In genomic region chr12:31938391-31938997, GRCm38 (mm10) we compare ENCODE assay signal across 24 mouse cellular contexts. TPM values are rescaled to one million over a fixed set of nuclear protein-coding genes. Genes with fewer than 3 reads are reported as not detected.
DNase-seq lines count a peak whose midpoint lies in the region; ATAC-seq and TF ChIP-seq lines count a peak whose summit lies in the region.
"Had no signal": no experiment of that assay in that cellular context is flagged by ENCODE, and none has a peak within 500 bp of the region (broad histone marks: within the 10 kb centered on the region; RNA-seq: fewer than 3 reads in every experiment).

No protein-coding gene starts in this region.

- no peaks in the 10 kb centered on the region for H3K4me1 ChIP-seq in limb, embryonic 14.5 days (ENCODE audit: control insufficient read depth, insufficient read depth, low read length)
- H3K4me1 ChIP-seq in hindbrain, embryonic 12.5 days, result no peaks in the 10 kb centered on the region
- H3K4me1 ChIP-seq: forebrain, embryonic 13.5 days; heart, embryonic 10.5 days; hindbrain, embryonic 15.5 days had no signal

- TF ChIP-seq POLR2A in limb, embryonic 14.5 days (IDR thresholded peaks at IDR 0.05; ENCODE audit: borderline replicate concordance, extremely low read depth, insufficient read depth, insufficient read length), result no peak

- DNase-seq in gastrocnemius, adult 2 months, result no peak
- no peak for DNase-seq in gastrocnemius, adult 18-20 months (ENCODE audit: low spot score)
- DNase-seq in ES-CJ7 (ENCODE audit: low read depth, low spot score), result peak; percentile 58
- DNase-seq in ZHBTc4 (ENCODE audit: low read depth, low spot score), result peak; percentile 62
- DNase-seq in limb, embryonic 14.5 days (ENCODE audit: low spot score), result no peak
- DNase-seq in right cerebral cortex, adult 18-20 months, result no peak
- no peak for DNase-seq in layer of hippocampus, adult 18-20 months (ENCODE audit: low spot score in 2 of 2)
- DNase-seq: adrenal gland, postnatal 14 days; cerebellum, adult 11-12 months; cerebellum, adult 8-10 months; cerebellum, postnatal 10 days; cerebellum, postnatal 36 days; gastrocnemius, postnatal 25 days; heart, adult 2 months; heart, postnatal 14 days; heart, postnatal 4 days had no signal

- H3K4me2 ChIP-seq in limb, embryonic 14.5 days (replicated peaks; ENCODE audit: low read depth, low read length, severe bottlenecking), result no peak overlapping the region
- no peak overlapping the region for H3K4me2 ChIP-seq in hindbrain, embryonic 12.5 days (replicated peaks)
- H3K4me2 ChIP-seq: forebrain, embryonic 13.5 days; heart, embryonic 13.5 days; hindbrain, embryonic 15.5 days had no signal

- H3K27me3 ChIP-seq in limb, embryonic 14.5 days (ENCODE audit: control insufficient read depth, insufficient read depth, low read length), result no peaks in the 10 kb centered on the region
- H3K27me3 ChIP-seq in hindbrain, embryonic 12.5 days, result no peaks in the 10 kb centered on the region
- H3K27me3 ChIP-seq: forebrain, embryonic 13.5 days; heart, embryonic 13.5 days; hindbrain, embryonic 15.5 days had no signal

- WGBS in limb, embryonic 14.5 days, result 76% methylated on average over 4 of the region's 4 CpGs
- WGBS in hindbrain, embryonic 12.5 days, result 88% methylated on average over 4 of the region's 4 CpGs

- intact Hi-C loops in gastrocnemius, adult 2 months (cut with DNase I), result no loop called here

- H3K36me3 ChIP-seq in limb, embryonic 14.5 days (ENCODE audit: control insufficient read depth, insufficient read depth, low read length), result peaks cover 82% of the 10 kb centered on the region
- peaks cover 70% of the 10 kb centered on the region for H3K36me3 ChIP-seq in hindbrain, embryonic 12.5 days

- H3K4me3 ChIP-seq in gastrocnemius, adult 2 months, result no peak overlapping the region
- no peak overlapping the region for H3K4me3 ChIP-seq in limb, embryonic 14.5 days (replicated peaks; ENCODE audit: low read length)
- H3K4me3 ChIP-seq in hindbrain, embryonic 12.5 days, result no peak overlapping the region
- H3K4me3 ChIP-seq: forebrain, embryonic 10.5 days; forebrain, embryonic 13.5 days; heart, adult 2 months; heart, embryonic 10.5 days; heart, embryonic 13.5 days; hindbrain, embryonic 15.5 days had no signal

- TF ChIP-seq CTCF in gastrocnemius, adult 2 months (IDR thresholded peaks at IDR 0.05), result no peak

- ATAC-seq in limb, embryonic 14.5 days (ENCODE audit: low FRiP score, low read depth), result peak; percentile 58; the same call in 1 of the 2 replicates
- no peak for ATAC-seq in hindbrain, embryonic 12.5 days (ENCODE audit: low FRiP score)
- ATAC-seq: forebrain, embryonic 13.5 days; forebrain, embryonic 16.5 days had no signal

- peak overlapping the region; percentile 20; the same call in 1 of the 2 replicates for H3K27ac ChIP-seq in gastrocnemius, adult 2 months
- H3K27ac ChIP-seq in limb, embryonic 14.5 days (replicated peaks; ENCODE audit: low read depth, low read length), result no peak overlapping the region
- no peak overlapping the region for H3K27ac ChIP-seq in hindbrain, embryonic 12.5 days
- H3K27ac ChIP-seq: forebrain, embryonic 10.5 days; forebrain, embryonic 13.5 days; heart, adult 2 months; heart, embryonic 10.5 days; heart, embryonic 13.5 days; hindbrain, embryonic 15.5 days had no signal

- H3K9me3 ChIP-seq in limb, embryonic 14.5 days (ENCODE audit: control insufficient read depth, low read length), result no peaks in the 10 kb centered on the region
- H3K9me3 ChIP-seq in hindbrain, embryonic 12.5 days (replicated peaks), result no peaks in the 10 kb centered on the region
- H3K9me3 ChIP-seq: forebrain, embryonic 10.5 days; forebrain, embryonic 13.5 days; G1E; heart, embryonic 10.5 days; heart, embryonic 13.5 days; hindbrain, embryonic 15.5 days had no signal

- no peak overlapping the region for H3K9ac ChIP-seq in limb, embryonic 14.5 days (ENCODE audit: low read depth, low read length, severe bottlenecking)
- no peak overlapping the region for H3K9ac ChIP-seq in hindbrain, embryonic 12.5 days
- H3K9ac ChIP-seq: forebrain, embryonic 13.5 days; heart, embryonic 13.5 days; hindbrain, embryonic 15.5 days had no signal

RNA-seq across cellular contexts. Expression of gene Hbp1, which starts 11.8 kb away (rescaled TPM):
- total RNA-seq in gastrocnemius, adult 2 months (2021), result 10 to 100 TPM; 60.3 to 74.6 TPM
- total RNA-seq in gastrocnemius, adult 18-20 months (2021), result 10 to 100 TPM; 61.8 to 77.7 TPM
- 102 and 122 TPM in 2 replicates for polyA plus RNA-seq in limb, embryonic 14.5 days (2012; rRNA removed)
- polyA plus RNA-seq in limb, embryonic 14.5 days (2014; fragmentation: Nextera tagmentation; extraction: Ambion mirVana), result 142 and 157 TPM in 2 replicates
- 10 to 100 TPM; 25.6 to 25.8 TPM for total RNA-seq in layer of hippocampus, adult 18-20 months (2021)
- polyA plus RNA-seq in hindbrain, embryonic 12.5 days (2016; fragmentation: Nextera tagmentation; extraction: Ambion mirVana), result 94.7 and 95.6 TPM in 2 replicates

Comparison
In these comparisons a context has a peak if more than half of its experiments do, and no peak if none do; other contexts are left out.
1. DNase-seq: peak in ES-CJ7 (single experiment) and ZHBTc4 (single experiment); none in gastrocnemius, adult 2 months (single experiment), gastrocnemius, adult 18-20 months (single experiment), limb, embryonic 14.5 days (single experiment), right cerebral cortex, adult 18-20 months (single experiment) and layer of hippocampus, adult 18-20 months (0 of 2).